Mouse (Mus musculus): ENCODE results near the gene Taok3. TPM values are rescaled to one million over a fixed set of nuclear protein-coding genes. Genes with fewer than 3 reads are reported as not detected.
A peak's percentile ranks its signal among the peaks of the same experiment; 100 is the strongest.

Gene Taok3
- polyA plus RNA-seq, 1 experiment from 2014 or later: 12.0 TPM

DNA sequence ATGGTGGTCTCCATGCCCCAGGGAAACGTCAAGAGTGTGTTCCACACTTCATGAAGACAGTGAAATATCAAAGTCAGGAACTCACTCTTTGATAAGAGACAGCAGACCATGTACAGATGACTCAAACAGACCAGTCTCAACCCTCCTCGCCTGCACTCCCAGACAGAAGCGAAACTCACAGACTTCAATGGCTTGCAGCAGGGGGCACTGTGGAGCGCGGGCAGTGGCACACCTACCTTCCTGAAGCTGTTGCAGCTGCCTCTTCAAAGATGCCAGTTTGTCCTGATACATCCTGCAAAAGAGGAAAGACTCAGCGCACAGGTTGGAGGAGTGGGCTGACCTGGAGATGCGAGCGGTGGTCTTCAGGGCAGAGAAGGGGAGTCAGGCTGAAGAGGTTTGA lies 10.4 kb upstream of the Taok3 start:
- DNase-seq (ENCODE audit: low spot score): no peak
- H3K27ac ChIP-seq (replicated peaks): no peak overlapping the region
- H3K36me3 ChIP-seq: peaks cover 93% of the 10 kb centered on the region
- H3K27me3 ChIP-seq (ENCODE audit: low read depth, poor library complexity, severe bottlenecking): no peaks in the 10 kb centered on the region
- 90% methylated on average over 8 of the region's 8 CpGs for WGBS
- no peak overlapping the region for H3K4me3 ChIP-seq
- H3K4me1 ChIP-seq: peaks cover 7% of the 10 kb centered on the region
- no peaks in the 10 kb centered on the region for H3K9me3 ChIP-seq (replicated peaks)

DNA sequence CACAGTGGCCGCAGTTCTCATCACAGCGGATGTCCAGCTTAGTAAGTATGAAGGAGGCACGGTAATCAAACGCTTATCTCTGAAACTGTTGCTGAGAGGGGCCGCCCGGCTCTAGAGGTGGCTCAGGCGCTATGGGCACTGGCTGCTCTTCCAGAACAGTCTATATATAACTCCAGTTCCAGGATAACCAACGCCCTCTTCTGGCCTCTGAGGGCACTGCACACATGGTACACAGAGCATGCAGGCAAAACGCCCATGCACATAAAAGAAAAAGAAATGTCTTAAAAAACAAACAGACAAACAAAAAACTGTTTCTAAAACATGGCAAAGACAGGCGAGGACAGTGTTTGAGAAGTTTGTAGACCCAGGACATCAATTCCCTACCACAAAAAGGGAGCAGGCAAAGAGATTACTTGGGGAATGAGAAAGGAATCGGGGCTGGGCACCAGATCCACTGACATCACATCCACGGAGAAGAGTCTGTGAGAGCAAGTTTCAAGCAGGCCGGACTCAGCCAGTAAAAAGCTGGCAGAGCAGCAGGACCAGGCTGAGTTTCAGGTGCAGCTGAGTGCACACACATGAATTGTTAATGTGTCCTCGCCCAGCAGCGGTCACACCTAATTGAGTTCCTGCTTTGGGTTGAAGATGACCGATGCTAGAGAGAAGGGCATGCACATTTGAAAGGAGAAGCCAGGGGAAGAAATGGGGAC lies 8.7 kb upstream of the Taok3 start:
- WGBS: 93% methylated on average over 16 of the region's 16 CpGs
- Histone ChIP-seq H3K9me3 (replicated peaks) (no peaks in the 10 kb centered on the region), H3K27ac (replicated peaks) (no peak overlapping the region), H3K36me3 (peaks cover 76% of the 10 kb centered on the region), H3K27me3 (ENCODE audit: low read depth, poor library complexity, severe bottlenecking) (no peaks in the 10 kb centered on the region), H3K4me1 (peaks cover 12% of the 10 kb centered on the region), H3K4me3 (no peak overlapping the region)
- DNase-seq (ENCODE audit: low spot score): no peak

DNA sequence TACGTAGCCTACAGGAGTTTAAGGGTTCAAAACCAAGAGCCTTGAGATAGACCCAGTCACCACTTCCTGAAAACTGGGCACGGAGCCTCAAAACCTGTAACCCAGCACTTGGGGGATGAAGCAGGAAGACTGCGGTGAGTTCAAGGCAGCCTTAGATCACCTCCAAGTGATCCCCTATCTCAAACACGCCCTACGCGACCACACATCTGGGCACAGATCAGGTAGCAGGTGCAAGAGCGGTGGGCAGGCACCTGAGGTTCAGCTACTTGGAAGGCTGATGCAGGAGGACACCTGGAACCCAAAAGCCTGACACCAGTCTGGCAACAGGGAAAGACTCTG lies 8.2 kb upstream of the Taok3 start:
- DNase-seq (ENCODE audit: low spot score): no peak
- no peak overlapping the region for H3K27ac ChIP-seq (replicated peaks)
- over 99% methylated on average over 7 of the region's 7 CpGs for WGBS

DNA sequence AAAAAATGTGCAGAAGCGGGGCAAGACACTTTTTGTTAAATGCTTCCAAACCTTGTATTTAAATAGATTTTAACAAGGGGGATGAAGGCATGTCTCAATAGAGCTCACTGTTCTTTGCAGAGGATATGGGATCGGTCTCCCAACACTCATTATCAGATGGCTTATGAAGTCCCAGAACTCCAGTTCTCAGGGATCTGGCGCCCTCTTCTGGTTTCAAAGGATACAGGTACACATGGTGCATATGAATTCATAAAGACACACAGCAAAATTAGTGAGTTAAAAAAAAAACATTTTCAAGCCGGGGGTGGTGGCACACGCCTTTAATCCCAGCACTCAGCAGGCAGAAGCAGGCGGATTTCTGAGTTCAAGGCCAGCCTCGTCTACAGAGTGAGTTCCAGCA lies 6.6 kb upstream of the Taok3 start:
- Histone ChIP-seq H3K27ac (replicated peaks) (no peak overlapping the region), H3K4me3 (no peak overlapping the region), H3K9me3 (replicated peaks) (no peaks in the 10 kb centered on the region), H3K27me3 (ENCODE audit: low read depth, poor library complexity, severe bottlenecking) (no peaks in the 10 kb centered on the region), H3K36me3 (peaks cover 55% of the 10 kb centered on the region), H3K4me1 (peaks cover 15% of the 10 kb centered on the region)
- DNase-seq (ENCODE audit: low spot score): no peak
- 87% methylated on average over 7 of the region's 7 CpGs for WGBS

More for the DNA sequence above, 8.2 kb upstream of the Taok3 start:
- Histone ChIP-seq H3K9me3 (replicated peaks) (no peaks in the 10 kb centered on the region), H3K36me3 (peaks cover 71% of the 10 kb centered on the region), H3K4me1 (peaks cover 15% of the 10 kb centered on the region), H3K4me3 (no peak overlapping the region), H3K27me3 (ENCODE audit: low read depth, poor library complexity, severe bottlenecking) (no peaks in the 10 kb centered on the region)

DNA sequence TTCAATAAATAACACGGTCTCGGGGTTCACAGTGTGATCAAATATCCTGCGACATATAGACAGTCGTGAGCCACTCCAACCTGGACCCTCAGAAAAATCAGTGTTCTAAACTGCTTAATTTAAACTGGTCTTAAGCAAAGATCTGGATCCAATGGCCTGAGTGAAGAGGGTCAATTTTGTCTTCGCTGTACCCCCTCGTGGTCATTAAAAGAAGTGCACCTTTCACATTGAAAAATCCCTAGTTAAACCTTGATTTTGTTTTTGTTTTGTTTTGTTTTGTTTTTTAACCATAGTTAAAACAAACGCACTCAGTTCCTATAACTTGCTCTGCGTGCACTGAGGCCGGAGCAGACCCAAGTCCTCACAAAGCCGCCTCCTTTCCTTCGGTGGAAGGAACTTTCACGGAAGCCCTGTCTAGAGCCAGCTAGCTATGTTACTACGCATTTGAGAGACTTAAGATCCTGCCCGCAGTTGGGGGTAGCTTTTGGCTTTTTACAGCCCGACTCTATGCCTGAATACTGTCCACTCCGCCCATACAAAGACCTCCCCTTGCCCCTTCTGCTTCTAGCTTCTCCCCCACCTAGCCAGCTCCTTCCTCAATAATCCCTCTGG lies 5.2 kb upstream of the Taok3 start:
- no peaks in the 10 kb centered on the region for H3K9me3 ChIP-seq (replicated peaks)
- H3K4me3 ChIP-seq: peak overlapping the region; percentile 90
- H3K4me1 ChIP-seq: peaks cover 25% of the 10 kb centered on the region
- H3K27ac ChIP-seq (replicated peaks): peak overlapping the region; percentile 99
- peaks cover 42% of the 10 kb centered on the region for H3K36me3 ChIP-seq
- no peak for DNase-seq (ENCODE audit: low spot score)
- WGBS: 5% methylated on average over 16 of the region's 16 CpGs
- H3K27me3 ChIP-seq (ENCODE audit: low read depth, poor library complexity, severe bottlenecking): no peaks in the 10 kb centered on the region

DNA sequence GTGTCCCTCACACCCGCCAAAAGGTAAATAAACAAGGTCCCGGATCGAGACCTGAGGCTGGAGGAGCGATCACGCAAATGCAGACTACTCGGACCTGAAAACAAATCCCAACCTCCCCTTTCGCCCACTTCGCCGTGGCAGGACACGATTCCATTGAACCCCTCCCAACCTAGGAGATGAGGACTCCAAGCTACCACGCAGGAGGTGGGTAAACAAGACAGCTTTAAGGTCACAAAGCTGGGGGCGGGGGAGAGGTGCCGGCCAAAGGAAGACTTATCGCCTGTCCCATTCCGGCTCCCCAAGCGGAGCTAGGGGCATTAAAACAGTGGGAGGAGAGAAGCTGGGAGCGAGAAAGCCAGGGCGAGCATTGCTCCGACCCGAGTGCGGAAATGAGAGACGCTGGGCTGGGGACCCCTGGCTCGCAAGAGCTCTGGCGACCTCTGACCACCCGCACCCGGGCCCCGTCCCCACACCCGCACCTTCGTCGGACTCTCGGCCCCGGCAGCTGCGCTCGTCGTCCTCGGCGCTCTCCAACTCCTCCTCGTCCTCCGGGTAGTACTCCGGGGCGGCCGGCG lies 4.6 kb upstream of the Taok3 start:
- peak overlapping the region; percentile 99 for H3K27ac ChIP-seq (replicated peaks)
- peaks cover 37% of the 10 kb centered on the region for H3K36me3 ChIP-seq
- under 1% methylated on average over 41 of the region's 43 CpGs for WGBS
- no peaks in the 10 kb centered on the region for H3K9me3 ChIP-seq (replicated peaks)
- H3K27me3 ChIP-seq (ENCODE audit: low read depth, poor library complexity, severe bottlenecking): no peaks in the 10 kb centered on the region
- peak; percentile 59 for DNase-seq (ENCODE audit: low spot score)
- H3K4me3 ChIP-seq: peak overlapping the region; percentile 90
- peaks cover 25% of the 10 kb centered on the region for H3K4me1 ChIP-seq

DNA sequence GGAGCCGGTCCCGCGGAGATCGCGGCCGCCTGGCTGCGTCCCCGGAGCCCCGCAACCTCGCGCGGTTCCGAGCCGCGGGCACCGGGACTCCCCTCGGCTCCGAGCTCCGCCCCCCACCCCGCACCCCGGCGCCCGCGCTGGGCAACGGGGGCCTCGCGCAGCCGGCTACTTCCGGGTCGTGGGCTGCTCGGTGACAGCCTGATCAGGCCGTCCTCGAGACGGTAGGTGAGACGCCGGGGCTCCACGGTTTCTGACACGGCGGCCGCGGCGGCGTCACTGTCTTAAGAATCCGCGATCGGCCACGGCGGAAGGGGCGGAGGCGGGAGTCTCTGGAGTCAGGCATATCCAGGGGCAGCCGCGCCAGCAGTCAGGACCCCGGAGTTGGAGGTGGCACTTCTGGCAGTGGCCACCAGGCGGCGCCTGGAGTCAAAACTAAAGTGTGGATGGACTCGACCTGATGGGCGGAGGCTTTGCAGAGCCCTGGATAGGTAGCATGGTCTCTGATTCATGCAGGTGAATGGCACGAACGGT lies 4.0 kb upstream of the Taok3 start, which contains the start of gene Suds3:
TSS of gene Suds3 (minus strand) at position 278 of the 531 bp plus-strand sequence.
- under 1% methylated on average over 59 of the region's 59 CpGs for WGBS
- Histone ChIP-seq H3K27ac (replicated peaks) (peak within 1 kb of the TSS; percentile 99), H3K36me3 (peaks cover 31% of the 10 kb centered on the region), H3K4me3 (peak within 1 kb of the TSS; percentile 90), H3K9me3 (replicated peaks) (no peaks in the 10 kb centered on the region), H3K4me1 (peaks cover 31% of the 10 kb centered on the region), H3K27me3 (ENCODE audit: low read depth, poor library complexity, severe bottlenecking) (peaks cover 5% of the 10 kb centered on the region)
- peak; percentile 92 for DNase-seq (ENCODE audit: low spot score)

DNA sequence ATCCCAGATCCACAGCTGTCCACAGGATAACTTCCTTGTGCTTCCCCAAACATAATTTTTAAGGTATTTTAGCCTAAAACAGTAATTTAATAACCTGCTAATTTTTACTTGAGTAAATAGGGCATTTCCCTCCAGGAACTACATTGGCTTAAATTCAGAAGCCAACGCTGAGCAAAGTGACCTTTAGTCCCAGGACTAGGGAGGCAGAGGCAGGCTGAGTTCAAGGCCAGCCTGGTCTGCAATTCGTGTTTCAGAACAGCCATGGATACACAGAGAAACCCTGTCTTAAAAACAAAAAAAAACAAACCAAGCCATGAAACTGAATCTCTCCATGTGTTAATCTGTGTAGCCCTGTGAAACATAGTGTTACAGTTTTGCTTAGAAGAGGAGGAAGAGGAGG lies 3.3 kb upstream of the Taok3 start:
- Histone ChIP-seq H3K4me3 (no peak overlapping the region), H3K36me3 (peaks cover 23% of the 10 kb centered on the region), H3K27me3 (ENCODE audit: low read depth, poor library complexity, severe bottlenecking) (peaks cover 13% of the 10 kb centered on the region), H3K27ac (replicated peaks) (no peak overlapping the region), H3K4me1 (peaks cover 39% of the 10 kb centered on the region), H3K9me3 (replicated peaks) (no peaks in the 10 kb centered on the region)
- 71% methylated on average over 2 of the region's 2 CpGs for WGBS
- DNase-seq (ENCODE audit: low spot score): no peak

DNA sequence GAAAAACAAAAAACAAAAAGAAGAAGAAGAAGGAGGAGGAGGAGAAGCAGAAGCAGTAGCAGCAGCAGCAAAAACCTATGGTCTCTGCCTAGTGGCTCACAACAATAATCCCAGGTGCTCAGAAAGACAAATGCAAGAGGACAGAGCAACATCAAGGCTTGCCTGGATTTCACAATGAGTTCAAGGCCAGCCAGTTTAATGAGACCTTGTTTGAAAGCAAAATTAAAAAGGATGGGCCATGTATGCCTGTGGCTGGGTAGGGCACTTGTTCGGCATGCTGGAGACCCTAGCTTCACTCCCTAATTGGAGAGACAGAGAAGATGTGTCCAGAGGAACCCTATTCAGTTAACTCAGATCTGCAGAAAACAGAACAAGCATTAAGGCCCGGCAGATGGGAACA lies 2.7 kb upstream of the Taok3 start:
- Histone ChIP-seq H3K9me3 (replicated peaks) (no peaks in the 10 kb centered on the region), H3K27ac (replicated peaks) (no peak overlapping the region), H3K27me3 (ENCODE audit: low read depth, poor library complexity, severe bottlenecking) (peaks cover 18% of the 10 kb centered on the region), H3K36me3 (peaks cover 18% of the 10 kb centered on the region), H3K4me3 (no peak overlapping the region), H3K4me1 (peaks cover 41% of the 10 kb centered on the region)
- DNase-seq (ENCODE audit: low spot score): no peak
- WGBS: 89% methylated on average over 2 of the region's 2 CpGs

DNA sequence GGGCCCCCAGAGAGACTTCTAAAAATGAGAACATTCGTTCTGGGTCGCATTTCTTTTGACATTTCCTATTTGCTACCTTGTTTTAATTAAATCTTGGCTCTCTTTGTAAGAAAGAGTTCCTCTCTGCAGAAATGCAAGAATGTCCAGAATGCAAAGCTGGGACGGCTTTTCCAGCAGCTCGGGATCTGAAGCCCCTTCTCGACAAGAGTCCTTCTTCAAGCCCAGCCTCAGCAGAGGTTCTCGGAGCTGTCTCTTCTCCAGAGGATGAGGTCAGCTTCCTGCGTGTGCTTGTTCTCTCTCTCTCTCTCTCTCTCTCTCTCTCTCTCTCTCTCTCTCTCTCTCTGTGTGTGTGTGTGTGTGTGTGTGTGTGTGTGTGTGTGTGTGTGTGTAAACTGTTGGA lies 2.2 kb upstream of the Taok3 start:
- 85% methylated on average over 7 of the region's 7 CpGs for WGBS
- Histone ChIP-seq H3K27ac (replicated peaks) (no peak overlapping the region), H3K27me3 (ENCODE audit: low read depth, poor library complexity, severe bottlenecking) (peaks cover 23% of the 10 kb centered on the region), H3K36me3 (peaks cover 13% of the 10 kb centered on the region), H3K4me1 (peaks cover 41% of the 10 kb centered on the region), H3K9me3 (replicated peaks) (no peaks in the 10 kb centered on the region), H3K4me3 (no peak overlapping the region)
- DNase-seq (ENCODE audit: low spot score): no peak

DNA sequence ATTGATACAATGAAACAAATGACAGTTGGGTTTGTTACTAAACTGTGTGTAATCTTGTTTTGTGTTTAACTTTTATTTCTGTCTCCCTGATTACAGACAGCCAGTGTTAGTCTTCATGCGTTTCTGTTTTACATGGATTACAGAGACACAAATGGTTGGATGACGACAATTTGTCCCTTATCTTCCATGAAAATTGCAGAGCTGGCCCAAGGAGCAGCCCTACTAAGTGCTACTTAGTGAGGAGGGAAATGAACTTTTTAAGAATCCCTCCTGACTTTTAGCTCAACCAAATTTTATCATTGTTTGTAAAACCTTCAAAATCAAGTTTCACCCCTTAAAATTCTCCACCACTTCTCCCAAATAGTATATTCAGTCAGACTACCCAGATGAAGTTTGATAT lies 1.7 kb upstream of the Taok3 start:
- Histone ChIP-seq H3K9me3 (replicated peaks) (no peaks in the 10 kb centered on the region), H3K27ac (replicated peaks) (no peak overlapping the region), H3K36me3 (peaks cover 8% of the 10 kb centered on the region), H3K4me1 (peaks cover 41% of the 10 kb centered on the region), H3K4me3 (no peak overlapping the region), H3K27me3 (ENCODE audit: low read depth, poor library complexity, severe bottlenecking) (peaks cover 23% of the 10 kb centered on the region)
- no peak for DNase-seq (ENCODE audit: low spot score)
- 89% methylated on average over 2 of the region's 2 CpGs for whole genome bisulfite sequencing

DNA sequence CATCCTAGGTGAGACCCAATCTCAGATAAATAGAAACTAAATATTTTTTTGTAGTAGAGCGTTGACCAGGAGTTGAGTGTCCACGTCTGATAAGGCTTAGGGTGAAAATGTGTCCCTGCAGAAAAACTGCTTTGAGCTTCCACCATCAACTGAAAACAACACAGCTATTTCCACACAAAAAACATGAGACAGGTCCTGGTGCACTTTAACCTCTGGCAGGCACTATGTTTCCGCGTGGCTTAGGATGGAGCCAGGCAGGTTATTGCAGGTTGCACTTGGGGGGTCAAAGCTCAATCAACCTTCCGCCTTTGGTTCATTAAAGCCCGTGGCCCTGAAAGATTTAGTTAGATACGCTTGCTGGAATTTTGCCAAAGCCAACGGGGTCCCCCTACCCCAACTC lies 1.1 kb upstream of the Taok3 start:
- Histone ChIP-seq H3K9me3 (replicated peaks) (no peaks in the 10 kb centered on the region), H3K4me1 (peaks cover 40% of the 10 kb centered on the region), H3K27me3 (ENCODE audit: low read depth, poor library complexity, severe bottlenecking) (peaks cover 23% of the 10 kb centered on the region), H3K36me3 (peaks cover 1% of the 10 kb centered on the region; the same call in 1 of the 2 replicates), H3K27ac (replicated peaks) (no peak overlapping the region), H3K4me3 (peak overlapping the region; percentile 85)
- WGBS: 66% methylated on average over 8 of the region's 8 CpGs
- no peak for DNase-seq (ENCODE audit: low spot score)

Data from midbrain, embryonic 10.5 days (tissue).